Mouse (Mus musculus) layer of hippocampus, adult 18-20 months (tissue): Measurements from ENCODE around the gene Cttnbp2. TPM values are rescaled to one million over a fixed set of nuclear protein-coding genes. Genes with fewer than 3 reads are reported as not detected.
"Not testable (repeated sequence)": the region's sequence is repeated elsewhere in the genome, so short reads cannot be mapped to it uniquely, and the experiment has no call there.

Experiments used
- DNase-seq, 2 experiments: peaks; one replicate each; pipeline ENCODE4 v3.0.0; 2022; ENCODE audit warnings: low spot score in 2 of 2
- total RNA-seq, 2 experiments: library from RNA; stranded (reverse); gene quantifications; 2 replicates each; pipeline ENCODE4 v1.2.3; 2021

Gene Cttnbp2
- total RNA-seq, 2 experiments from 2014 or later: 253 to 290 TPM

GRCm38 (mm10) chr6:18420660-18421059 is 94.0 kb downstream of the Cttnbp2 start:
- no peak for DNase-seq

- DNase-seq: no peak
Observed at GRCm38 (mm10) chr6:18417866-18418454, 96.7 kb downstream of the Cttnbp2 start.

- DNase-seq: no peak
Observed at GRCm38 (mm10) chr6:18415961-18416360, 98.7 kb downstream of the Cttnbp2 start.

GRCm38 (mm10) chr6:18411505-18412225 is 103.0 kb downstream of the Cttnbp2 start:
- no peak for DNase-seq

- peak in 1 of 2 experiments; percentile 54 for DNase-seq
Observed at GRCm38 (mm10) chr6:18408445-18408844, 106.2 kb downstream of the Cttnbp2 start.

GRCm38 (mm10) chr6:18401066-18401674 is 113.5 kb downstream of the Cttnbp2 start:
- peak in 1 of 2 experiments; percentile 33 for DNase-seq

- DNase-seq: no peak
Observed at GRCm38 (mm10) chr6:18381380-18381779, 133.3 kb downstream of the Cttnbp2 start.

GRCm38 (mm10) chr6:18380300-18381202 is 134.1 kb downstream of the Cttnbp2 start:
- DNase-seq: no peak

GRCm38 (mm10) chr6:18377755-18378154 is 136.9 kb downstream of the Cttnbp2 start:
- not testable (repeated sequence) for DNase-seq

GRCm38 (mm10) chr6:18374744-18375143 is 139.9 kb downstream of the Cttnbp2 start:
- DNase-seq: no peak

- DNase-seq: no peak
Observed at GRCm38 (mm10) chr6:18373652-18374051, 141.0 kb downstream of the Cttnbp2 start.

- peak; percentile 42 to 76 for DNase-seq
Observed at GRCm38 (mm10) chr6:18372447-18373228, 142.0 kb downstream of the Cttnbp2 start.

GRCm38 (mm10) chr6:18369723-18370122 is 144.9 kb downstream of the Cttnbp2 start:
- DNase-seq: no peak

- no peak for DNase-seq
Observed at GRCm38 (mm10) chr6:18369054-18369453, 145.6 kb downstream of the Cttnbp2 start.

GRCm38 (mm10) chr6:18362232-18362631 is 152.4 kb downstream of the Cttnbp2 start:
- DNase-seq: no peak

GRCm38 (mm10) chr6:18360955-18361354 is 153.7 kb downstream of the Cttnbp2 start:
- DNase-seq: no peak

- no peak for DNase-seq
Observed at GRCm38 (mm10) chr6:18360154-18360553, 154.5 kb downstream of the Cttnbp2 start.

- no peak for DNase-seq
Observed at GRCm38 (mm10) chr6:18349153-18349858, 165.3 kb downstream of the Cttnbp2 start.

GRCm38 (mm10) chr6:18344272-18344671 is 170.4 kb downstream of the Cttnbp2 start:
- DNase-seq: no peak

- no peak for DNase-seq
Observed at GRCm38 (mm10) chr6:18338307-18338706, 176.3 kb downstream of the Cttnbp2 start.
